Mouse (Mus musculus) midbrain, embryonic 11.5 days (tissue): ENCODE measurements at regions not wholly inside any gene's neighbourhood (a gene's known extent, or its start where the extent isn't known, plus 50 kb on each side); places are given as distances from the start of the nearest gene placed in this dataset.
A peak's percentile ranks its signal among the peaks of the same experiment; 100 is the strongest.

Experiments used
- ATAC-seq: fragments of 200-750 bp; cut with Nextera tagmentation; 2 replicates; pipeline ENCODE4 v1.8.0; 2017; ENCODE audit warnings: moderate TSS enrichment, moderate library complexity; ENCODE audit not compliant: low FRiP score
- DNase-seq: peaks from one replicate; pipeline ENCODE4 v3.0.0; 2015; ENCODE audit warnings: low spot score; ENCODE audit errors: missing footprints
- H3K27ac ChIP-seq: fragments of 300-500 bp; sonication (generic); 2 replicates; pipeline ENCODE4 v1.5.1; 2014; ENCODE audit warnings: low read depth, low read length
- H3K27me3 ChIP-seq: fragments of 300-500 bp; sonication (generic); 2 replicates; pipeline ENCODE4 v1.6.1; 2014; ENCODE audit warnings: mild to moderate bottlenecking, low read length, moderate library complexity, mixed read lengths; ENCODE audit not compliant: control insufficient read depth, insufficient read depth
- H3K36me3 ChIP-seq: fragments of 300-500 bp; sonication (generic); 2 replicates; pipeline ENCODE4 v1.6.1; 2014; ENCODE audit warnings: mild to moderate bottlenecking, low read length, moderate library complexity, mixed read lengths; ENCODE audit not compliant: control insufficient read depth, insufficient read depth
- H3K4me1 ChIP-seq: fragments of 300-500 bp; sonication (generic); 2 replicates; pipeline ENCODE4 v1.6.1; 2014; ENCODE audit warnings: low read length; ENCODE audit not compliant: control insufficient read depth, insufficient read depth
- H3K4me2 ChIP-seq: fragments of 300-500 bp; sonication (generic); 2 replicates; pipeline ENCODE4 v1.6.1; 2014; ENCODE audit warnings: mild to moderate bottlenecking, moderate library complexity
- H3K4me3 ChIP-seq: fragments of 300-500 bp; sonication (generic); 2 replicates; pipeline ENCODE4 v1.5.1; 2014; ENCODE audit warnings: low read depth, low read length
- H3K9ac ChIP-seq: fragments of 300-500 bp; sonication (generic); 2 replicates; pipeline ENCODE4 v1.6.1; 2014; ENCODE audit warnings: low read length
- H3K9me3 ChIP-seq: fragments of 300-500 bp; sonication (generic); 2 replicates; pipeline ENCODE4 v1.6.1; 2016; ENCODE audit warnings: low read length; ENCODE audit not compliant: control insufficient read depth
- WGBS: fragments of 180-500 bp; shearing (Covaris S2); extraction: QIAGEN DNeasy Blood & Tissue Kit; methylation state at CpG from one replicate; pipeline ENCODE4 v1.1.7; 2014; 5-methylcytosine and 5-hydroxymethylcytosine counted together

GRCm38 (mm10) chr9:87574250-87574864 lies 156.7 kb downstream of the Tbx18 start:
- no peaks in the 10 kb centered on the region for H3K36me3 ChIP-seq
- peak; percentile 73 for DNase-seq
- no peak overlapping the region for H3K4me3 ChIP-seq
- no peak overlapping the region for H3K9ac ChIP-seq
- no peak for ATAC-seq
- H3K4me2 ChIP-seq: no peak overlapping the region
- H3K4me1 ChIP-seq: no peaks in the 10 kb centered on the region
- H3K27me3 ChIP-seq: no peaks in the 10 kb centered on the region
- H3K9me3 ChIP-seq: no peaks in the 10 kb centered on the region
- no peak overlapping the region for H3K27ac ChIP-seq
- WGBS: 37% methylated on average over 2 of the region's 2 CpGs

- Histone ChIP-seq H3K27ac (no peak overlapping the region), H3K9me3 (no peaks in the 10 kb centered on the region), H3K36me3 (no peaks in the 10 kb centered on the region), H3K27me3 (no peaks in the 10 kb centered on the region), H3K4me2 (no peak overlapping the region), H3K4me1 (no peaks in the 10 kb centered on the region), H3K9ac (no peak overlapping the region), H3K4me3 (no peak overlapping the region)
- DNase-seq: no peak
- ATAC-seq: no peak
- 65% methylated on average over 3 of the region's 3 CpGs for WGBS
These were observed 167.8 kb downstream of the Tbx18 start for GRCm38 (mm10) chr9:87563244-87563643.

GRCm38 (mm10) chr9:87562796-87563195 lies 168.3 kb downstream of the Tbx18 start:
- ATAC-seq: no peak
- no peak for DNase-seq
- no peak overlapping the region for H3K4me3 ChIP-seq
- WGBS: 72% methylated on average over 6 of the region's 6 CpGs
- no peaks in the 10 kb centered on the region for H3K9me3 ChIP-seq
- no peaks in the 10 kb centered on the region for H3K36me3 ChIP-seq
- no peak overlapping the region for H3K27ac ChIP-seq
- no peaks in the 10 kb centered on the region for H3K27me3 ChIP-seq
- no peak overlapping the region for H3K4me2 ChIP-seq
- H3K4me1 ChIP-seq: no peaks in the 10 kb centered on the region
- H3K9ac ChIP-seq: no peak overlapping the region

- 85% methylated on average over 12 of the region's 12 CpGs for WGBS
- Histone ChIP-seq H3K36me3 (no peaks in the 10 kb centered on the region), H3K27ac (no peak overlapping the region), H3K4me2 (no peak overlapping the region), H3K4me1 (no peaks in the 10 kb centered on the region), H3K9ac (no peak overlapping the region), H3K9me3 (no peaks in the 10 kb centered on the region), H3K27me3 (no peaks in the 10 kb centered on the region), H3K4me3 (no peak overlapping the region)
- ATAC-seq: no peak
- no peak for DNase-seq
These were observed 173.2 kb downstream of the Tbx18 start for GRCm38 (mm10) chr9:87557841-87558240.

GRCm38 (mm10) chr9:87556953-87557394 lies 174.1 kb downstream of the Tbx18 start:
- Histone ChIP-seq H3K9ac (no peak overlapping the region), H3K4me1 (no peaks in the 10 kb centered on the region), H3K27ac (no peak overlapping the region), H3K4me3 (no peak overlapping the region), H3K4me2 (no peak overlapping the region), H3K9me3 (no peaks in the 10 kb centered on the region), H3K27me3 (no peaks in the 10 kb centered on the region), H3K36me3 (no peaks in the 10 kb centered on the region)
- ATAC-seq (peak; percentile 64), DNase-seq (no peak)
- WGBS: 28% methylated on average over 8 of the region's 8 CpGs

GRCm38 (mm10) chr9:87556552-87556951 lies 174.5 kb downstream of the Tbx18 start:
- no peak overlapping the region for H3K9ac ChIP-seq
- 13% methylated on average over 7 of the region's 7 CpGs for WGBS
- DNase-seq (no peak), ATAC-seq (peak; percentile 73)
- no peaks in the 10 kb centered on the region for H3K9me3 ChIP-seq
- no peaks in the 10 kb centered on the region for H3K4me1 ChIP-seq
- H3K36me3 ChIP-seq: no peaks in the 10 kb centered on the region
- no peak overlapping the region for H3K27ac ChIP-seq
- H3K4me2 ChIP-seq: no peak overlapping the region
- no peak overlapping the region for H3K4me3 ChIP-seq
- H3K27me3 ChIP-seq: no peaks in the 10 kb centered on the region

GRCm38 (mm10) chr9:87533182-87533581 lies 197.9 kb downstream of the Tbx18 start:
- Histone ChIP-seq H3K4me3 (no peak overlapping the region), H3K27ac (no peak overlapping the region), H3K4me1 (no peaks in the 10 kb centered on the region), H3K4me2 (no peak overlapping the region), H3K9me3 (no peaks in the 10 kb centered on the region), H3K27me3 (no peaks in the 10 kb centered on the region), H3K36me3 (no peaks in the 10 kb centered on the region), H3K9ac (no peak overlapping the region)
- 58% methylated on average over 8 of the region's 8 CpGs for WGBS
- DNase-seq (no peak), ATAC-seq (peak; percentile 62; the same call in 1 of the 2 replicates)

- no peak overlapping the region for H3K4me3 ChIP-seq
- no peaks in the 10 kb centered on the region for H3K9me3 ChIP-seq
- H3K9ac ChIP-seq: no peak overlapping the region
- H3K4me2 ChIP-seq: no peak overlapping the region
- no peaks in the 10 kb centered on the region for H3K4me1 ChIP-seq
- WGBS: 91% methylated on average over 2 of the region's 2 CpGs
- no peaks in the 10 kb centered on the region for H3K36me3 ChIP-seq
- no peak for ATAC-seq
- DNase-seq: no peak
- no peak overlapping the region for H3K27ac ChIP-seq
- no peaks in the 10 kb centered on the region for H3K27me3 ChIP-seq
These were observed 201.2 kb downstream of the Tbx18 start for GRCm38 (mm10) chr9:87529908-87530307.

- Histone ChIP-seq H3K27me3 (no peaks in the 10 kb centered on the region), H3K36me3 (no peaks in the 10 kb centered on the region), H3K9ac (no peak overlapping the region), H3K9me3 (no peaks in the 10 kb centered on the region), H3K4me1 (no peaks in the 10 kb centered on the region), H3K27ac (no peak overlapping the region), H3K4me2 (no peak overlapping the region), H3K4me3 (no peak overlapping the region)
- ATAC-seq: no peak
- WGBS: 85% methylated on average over 5 of the region's 5 CpGs
- DNase-seq: no peak
These were observed 206.0 kb downstream of the Tbx18 start for GRCm38 (mm10) chr9:87524890-87525684.
